Mouse (Mus musculus) WW6 (cell line): ENCODE measurements around the gene Chmp2a.
"Not testable (repeated sequence)": the region's sequence is repeated elsewhere in the genome, so short reads cannot be mapped to it uniquely, and the experiment has no call there.

Experiments
- DNase-seq: peaks from one replicate; pipeline ENCODE4 v3.0.0-alpha.2; 2013; ENCODE audit warnings: low read depth, low spot score

Gene Chmp2a

DNA sequence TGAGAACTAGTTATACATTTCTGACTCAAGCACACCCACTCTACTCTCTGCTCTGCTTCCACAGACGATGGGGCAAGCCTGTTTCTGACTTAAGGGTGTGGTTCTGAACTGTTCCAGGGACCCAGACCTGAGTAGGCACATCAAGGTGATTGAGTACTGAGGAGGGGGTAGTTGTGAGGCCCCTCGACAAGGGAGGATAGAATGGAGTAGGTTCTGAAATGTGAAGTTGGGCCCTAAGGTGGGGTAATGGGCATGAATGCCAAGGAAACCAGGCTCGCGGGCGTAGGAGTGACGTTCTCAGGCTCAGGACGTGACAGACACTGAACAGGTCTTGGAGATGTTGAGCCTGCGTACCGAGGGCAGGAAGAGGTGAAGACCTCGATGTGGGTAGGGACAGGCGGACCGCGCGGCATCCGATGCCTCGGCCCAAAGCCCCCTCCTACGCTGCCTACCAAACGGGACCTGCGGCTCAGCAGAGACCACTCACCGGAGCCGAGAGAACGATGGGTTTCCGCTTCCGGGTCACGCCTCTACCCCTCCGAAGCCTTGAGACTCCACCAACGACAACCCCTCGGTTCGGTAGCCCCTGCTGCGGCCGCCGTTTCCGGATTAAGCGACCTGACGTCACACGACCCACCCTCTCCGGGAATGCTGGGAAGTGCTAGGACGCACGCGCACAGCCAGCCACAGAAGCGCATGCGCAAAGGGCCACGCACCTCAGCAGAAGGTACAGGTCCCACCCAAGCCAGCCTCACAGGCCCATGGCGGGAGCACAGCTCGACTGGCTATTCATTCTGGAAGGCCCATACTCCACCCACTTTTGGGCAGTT lies at the start of gene Chmp2a:
Gene Chmp2a (minus strand): TSS at position 660 of the 830 bp plus-strand sequence.
- DNase-seq, result no peak

DNA sequence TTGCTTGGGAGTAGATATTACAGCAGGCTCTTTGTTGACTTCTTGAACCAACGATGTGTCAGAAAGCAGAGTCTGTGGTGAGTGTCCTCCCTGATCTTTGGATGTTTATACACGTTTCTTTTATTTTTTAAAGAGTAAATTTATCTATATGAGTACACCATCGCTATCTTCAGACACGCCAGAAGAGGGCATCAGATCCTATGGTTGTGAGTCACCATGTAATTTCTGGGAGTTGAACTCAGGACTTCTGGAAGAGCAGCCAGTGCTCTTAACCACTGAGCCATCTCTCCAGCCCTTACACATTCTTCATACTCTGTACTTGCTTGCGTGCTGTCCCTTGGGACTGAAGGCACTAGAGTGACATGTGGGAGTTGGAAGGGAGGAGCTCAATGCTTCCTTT lies 37.7 kb upstream of the Chmp2a start:
- DNase-seq, result no peak

DNA sequence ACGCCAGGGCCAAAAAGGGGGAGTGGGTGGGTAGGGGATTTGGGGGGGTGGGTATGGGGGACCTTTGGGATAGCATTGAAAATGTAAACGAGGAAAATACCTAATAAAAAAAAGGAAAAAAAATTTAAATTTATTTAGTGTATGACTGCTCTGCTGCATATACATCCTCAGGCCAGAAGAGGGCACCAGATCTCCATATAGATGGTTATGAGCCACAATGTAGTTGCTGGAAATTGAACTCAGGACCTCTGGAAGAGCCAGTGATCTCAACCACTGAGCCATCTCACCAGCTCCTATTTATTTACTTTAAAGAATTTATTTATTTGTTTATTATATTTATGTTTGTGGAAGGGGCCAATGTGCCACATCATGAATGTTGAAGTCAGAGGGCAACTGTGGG lies 28.8 kb upstream of the Chmp2a start:
- not testable (repeated sequence) for DNase-seq

DNA sequence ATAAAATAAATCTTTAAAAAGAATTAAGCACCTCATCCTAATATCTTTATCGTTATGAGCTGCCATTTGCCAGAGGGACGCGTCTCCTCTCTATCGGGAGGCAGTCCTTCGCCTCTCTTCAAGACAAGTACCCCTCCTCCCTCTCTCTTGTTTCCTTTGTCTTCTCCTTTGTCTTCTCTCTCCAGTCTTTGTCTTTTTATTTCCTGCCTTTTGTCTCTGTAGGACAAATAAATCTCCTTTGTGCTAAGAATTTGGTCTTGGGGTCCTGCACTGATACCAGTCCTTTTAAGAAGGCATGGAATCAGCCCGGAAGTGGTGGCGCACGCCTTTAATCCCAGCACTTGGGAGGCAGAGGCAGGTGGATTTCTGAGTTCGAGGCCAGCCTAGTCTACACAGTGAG lies 24.9 kb upstream of the Chmp2a start:
- DNase-seq, result no peak

DNA sequence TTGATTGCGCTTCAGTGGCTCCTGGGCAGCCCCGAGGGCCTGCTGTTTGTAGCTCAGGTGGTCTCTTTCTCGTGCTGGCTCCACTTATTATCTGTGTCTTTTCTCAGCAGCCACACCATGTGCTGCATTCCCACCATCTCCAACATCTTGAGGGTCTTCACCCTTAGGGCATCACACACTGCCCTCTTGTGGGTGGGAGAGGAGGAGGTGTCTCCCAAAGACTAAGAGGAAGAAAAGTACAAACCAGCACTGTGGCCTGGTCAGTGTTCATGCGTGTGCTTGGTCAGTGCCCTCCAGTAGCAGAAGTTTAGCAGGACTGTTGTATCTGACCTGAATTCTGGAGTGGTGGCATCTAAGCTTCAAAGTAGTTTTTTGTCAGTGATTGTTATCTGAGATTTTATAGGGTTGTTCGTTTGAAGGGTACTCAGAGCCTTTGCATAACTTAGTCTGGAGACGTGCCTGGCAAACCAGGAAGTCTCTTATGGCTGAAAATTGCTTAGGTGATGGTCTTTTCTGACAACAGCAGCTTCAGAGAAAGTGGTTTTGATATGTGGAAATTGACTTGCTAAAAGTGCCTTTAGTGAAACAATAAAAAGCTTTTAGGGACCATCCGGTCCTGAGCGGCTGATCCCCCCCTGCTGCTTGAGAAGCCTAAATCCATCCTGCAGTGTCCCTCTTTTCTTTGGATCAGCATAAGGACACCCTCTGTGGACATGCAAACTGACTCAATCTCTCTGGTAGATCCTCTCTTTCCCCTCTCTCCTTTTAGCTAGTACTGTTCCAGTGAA lies 22.5 kb upstream of the Chmp2a start:
- no peak for DNase-seq

DNA sequence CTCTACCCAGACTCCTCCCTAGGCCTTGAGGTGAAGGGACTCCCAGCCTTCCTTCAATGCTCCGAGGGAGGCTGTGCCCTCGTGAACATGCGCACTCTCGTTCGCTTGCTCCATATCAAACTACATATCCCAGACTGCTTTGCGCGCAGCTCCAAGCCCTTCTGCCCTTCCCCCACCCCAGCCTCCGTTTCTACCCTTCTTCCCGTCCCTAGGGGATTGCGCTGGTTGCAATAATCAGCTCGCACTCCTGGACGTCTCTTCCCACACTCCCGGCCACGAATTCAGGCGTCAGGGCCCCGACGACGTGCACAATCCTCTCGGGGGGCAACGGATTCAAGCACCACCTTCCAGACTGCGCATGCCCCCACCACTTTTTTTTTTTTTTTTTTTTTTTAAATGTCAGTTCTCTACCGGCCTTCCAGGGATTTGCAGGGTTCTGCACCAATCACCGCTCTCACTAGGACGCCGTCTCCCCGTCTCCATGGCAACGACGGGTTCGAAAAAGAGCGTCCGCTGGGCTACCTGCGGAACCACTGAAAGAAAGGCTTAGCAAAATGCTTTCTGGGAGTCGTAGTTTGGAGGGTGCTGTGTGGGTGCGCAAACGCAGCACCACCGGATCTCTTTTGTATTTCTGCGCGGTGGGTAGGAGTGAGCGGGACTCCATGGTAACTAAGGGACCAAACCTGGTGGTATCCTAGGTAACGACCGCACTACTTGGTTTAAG lies 19.8 kb upstream of the Chmp2a start, which contains the start of gene Mzf1:
Gene Mzf1 (minus strand): TSS at position 478 of the 724 bp plus-strand sequence.
- peak; percentile 92 for DNase-seq

DNA sequence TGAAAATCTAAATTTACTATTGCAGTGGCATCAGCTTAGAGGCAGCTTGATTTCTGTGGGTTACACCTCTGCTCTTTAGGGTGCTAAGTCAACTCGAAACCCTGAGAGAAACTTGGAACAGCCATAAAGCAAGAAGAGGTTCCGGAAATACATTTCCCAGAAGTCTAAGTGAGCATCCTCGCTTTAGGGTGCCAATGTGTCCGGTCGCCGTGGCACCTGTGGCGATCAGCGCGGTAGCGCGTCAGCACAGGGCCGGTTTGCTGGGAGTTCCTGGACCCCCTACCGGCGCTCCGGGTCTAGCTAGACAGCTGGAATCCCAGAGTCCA lies 19.3 kb upstream of the Chmp2a start:
- no peak for DNase-seq

DNA sequence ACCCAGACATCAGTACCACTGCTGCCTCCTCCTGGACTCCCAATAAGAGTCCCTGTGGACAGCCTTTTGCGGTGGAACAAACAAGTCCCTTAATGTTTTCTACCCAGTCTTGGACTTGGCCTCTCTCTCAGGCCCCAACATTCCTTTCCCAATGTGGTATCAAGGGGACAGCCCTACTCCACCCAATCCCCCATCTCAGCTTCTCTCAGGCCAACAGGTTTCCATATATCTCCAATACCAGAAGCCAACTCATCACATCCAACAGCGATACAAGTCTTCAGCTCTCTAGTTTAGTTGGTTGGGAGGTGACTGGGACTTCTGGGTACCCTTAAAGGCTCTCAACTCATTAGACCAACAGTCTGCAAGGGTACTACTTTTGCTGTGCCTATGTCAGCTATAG lies 18.9 kb upstream of the Chmp2a start:
- no peak for DNase-seq

DNA sequence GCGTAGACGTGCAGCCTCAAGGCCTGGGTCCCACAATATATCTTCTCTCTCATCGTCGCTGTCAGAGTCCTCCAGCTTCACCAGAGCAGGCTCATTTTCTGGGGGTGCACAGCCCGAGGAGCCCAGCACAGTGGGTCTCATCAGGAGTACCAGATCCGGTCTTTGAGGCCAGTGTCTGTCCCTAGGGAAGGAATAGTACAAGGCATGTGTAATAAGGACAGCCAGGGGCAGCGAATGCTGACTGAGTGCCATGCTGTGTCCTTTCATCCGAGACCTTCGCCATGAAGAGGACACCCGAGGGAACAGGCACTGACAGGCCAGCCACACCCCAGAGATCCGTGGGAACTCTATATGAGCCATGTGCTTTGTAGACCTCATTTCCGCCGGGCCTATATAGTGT lies 18.4 kb upstream of the Chmp2a start:
- no peak for DNase-seq

DNA sequence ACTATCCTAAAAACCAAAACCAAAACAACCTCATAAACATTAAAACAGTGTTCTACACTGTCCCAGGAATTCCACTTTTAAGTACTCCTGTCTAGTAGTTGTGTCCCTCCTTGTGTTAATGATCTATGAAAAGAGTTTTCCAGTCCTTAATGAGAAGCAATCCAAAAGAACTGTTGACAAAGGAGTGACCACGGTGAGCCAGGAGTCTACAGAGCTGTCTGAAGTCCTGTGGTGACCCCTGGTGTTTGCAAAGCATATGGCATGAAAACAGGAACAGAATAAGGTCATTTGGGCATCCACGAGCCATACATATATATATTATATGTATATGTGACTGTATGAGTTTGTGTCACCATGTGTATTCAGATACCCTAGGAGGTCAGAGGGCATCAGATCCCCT lies 11.5 kb upstream of the Chmp2a start:
- no peak for DNase-seq

DNA sequence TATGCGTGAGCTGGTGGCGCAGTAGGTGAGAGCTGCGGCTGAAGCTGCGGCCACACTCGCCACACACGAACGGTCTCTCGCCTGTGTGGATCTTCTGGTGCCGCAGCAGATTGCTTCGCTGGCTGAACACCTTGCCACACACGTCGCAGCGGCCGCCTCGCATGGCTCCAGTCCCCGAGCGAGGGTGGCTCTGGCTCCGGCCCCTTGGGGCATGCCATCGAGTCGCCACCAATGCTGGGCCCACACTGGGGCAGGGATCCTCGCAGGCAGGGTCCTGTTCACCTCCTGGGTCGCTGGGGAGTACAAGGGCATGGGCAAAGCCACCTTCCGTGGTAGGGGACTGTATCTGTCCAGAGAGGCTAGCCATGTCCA lies 9.6 kb upstream of the Chmp2a start:
- DNase-seq, result no peak

DNA sequence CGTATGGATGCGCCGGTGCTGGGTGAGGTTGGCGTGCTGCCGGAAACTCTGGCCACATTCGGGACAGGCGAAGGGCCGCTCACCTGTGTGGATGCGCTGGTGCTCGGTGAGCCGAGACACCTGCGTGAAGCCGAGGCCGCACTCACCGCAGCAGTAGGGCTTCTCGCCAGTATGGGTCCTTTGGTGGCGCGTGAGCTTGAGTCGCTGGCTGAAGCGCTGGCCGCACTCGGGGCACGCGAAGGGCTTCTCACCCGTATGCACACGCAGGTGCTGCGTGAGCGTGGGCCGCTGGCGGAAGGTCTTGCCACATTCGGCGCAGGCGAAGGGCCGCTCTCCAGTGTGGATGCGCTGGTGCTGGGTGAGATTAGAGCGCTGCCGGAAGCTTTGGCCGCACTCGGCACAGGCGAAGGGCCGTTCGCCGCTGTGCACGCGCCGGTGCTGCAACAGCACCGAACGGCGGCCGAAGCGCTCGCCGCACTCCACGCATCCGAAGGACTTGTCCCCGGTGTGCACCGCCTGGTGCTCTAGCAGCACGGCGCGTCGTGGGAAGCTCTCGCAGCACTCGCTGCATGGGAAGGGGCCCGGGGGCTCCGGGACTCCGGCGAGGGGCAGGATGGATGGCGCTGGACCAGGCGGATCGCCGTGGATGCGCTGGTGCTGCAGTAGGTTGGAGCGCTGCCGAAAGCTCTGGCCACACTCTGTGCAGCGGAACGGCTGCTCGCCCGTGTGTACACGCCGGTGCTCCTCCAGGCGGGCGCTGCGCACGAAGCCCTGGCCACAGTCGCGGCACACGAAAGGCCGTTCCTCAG lies 9.0 kb upstream of the Chmp2a start:
- no peak for DNase-seq

DNA sequence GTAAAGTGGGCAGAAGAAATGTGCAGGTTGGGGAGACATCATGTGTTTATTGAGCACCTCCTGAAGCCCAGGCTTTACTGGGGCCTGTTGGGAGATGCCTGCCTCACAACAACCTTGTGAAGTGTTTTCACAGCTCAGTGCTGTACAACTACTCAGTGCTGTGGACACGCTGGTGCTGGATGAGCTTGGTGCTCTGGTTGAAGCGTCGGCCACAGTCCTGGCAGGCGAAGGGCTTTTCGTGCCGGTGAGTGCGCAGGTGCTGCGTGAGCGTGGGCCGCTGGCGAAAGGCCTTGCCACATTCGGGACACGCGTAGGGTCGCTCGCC lies 8.5 kb upstream of the Chmp2a start:
- DNase-seq, result no peak

DNA sequence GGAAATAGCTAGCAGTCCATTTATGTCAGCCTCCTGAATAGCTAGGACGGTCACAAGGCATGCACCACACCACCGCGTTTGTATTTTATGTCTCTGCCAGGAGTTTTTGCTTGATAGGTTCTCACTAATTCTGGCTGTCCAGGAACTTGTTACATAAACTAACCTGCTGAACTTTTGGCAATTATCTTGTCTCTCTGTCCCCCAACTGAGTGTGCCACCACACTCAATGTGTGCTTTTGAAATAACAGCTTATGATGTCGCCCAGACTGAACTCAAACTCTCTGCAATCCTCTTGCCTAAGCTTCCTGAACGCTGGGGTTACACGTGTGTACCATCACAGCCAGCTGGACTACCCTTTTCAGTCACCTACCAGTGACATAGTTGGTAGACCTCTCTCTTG lies 7.9 kb upstream of the Chmp2a start:
- DNase-seq, result no peak

DNA sequence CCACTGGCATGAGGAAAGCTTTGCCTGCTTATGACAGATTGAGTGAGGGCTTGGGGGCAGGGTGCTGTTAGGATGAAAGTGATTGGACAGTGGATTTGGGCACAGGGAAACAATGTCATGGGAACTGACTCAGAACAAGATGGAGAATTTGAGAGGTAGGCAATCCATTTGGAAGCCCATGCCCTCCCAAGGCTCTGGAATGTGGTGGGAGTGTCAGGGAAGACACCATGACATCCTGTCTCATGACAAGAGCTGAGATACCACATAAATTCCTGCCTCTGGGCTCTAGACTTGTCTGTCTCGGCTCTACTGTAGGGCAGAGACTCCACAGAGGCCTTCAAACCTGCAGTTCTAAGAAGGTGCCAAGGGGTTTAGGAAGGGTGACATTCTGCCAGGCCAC lies 6.6 kb upstream of the Chmp2a start:
- DNase-seq, result no peak

DNA sequence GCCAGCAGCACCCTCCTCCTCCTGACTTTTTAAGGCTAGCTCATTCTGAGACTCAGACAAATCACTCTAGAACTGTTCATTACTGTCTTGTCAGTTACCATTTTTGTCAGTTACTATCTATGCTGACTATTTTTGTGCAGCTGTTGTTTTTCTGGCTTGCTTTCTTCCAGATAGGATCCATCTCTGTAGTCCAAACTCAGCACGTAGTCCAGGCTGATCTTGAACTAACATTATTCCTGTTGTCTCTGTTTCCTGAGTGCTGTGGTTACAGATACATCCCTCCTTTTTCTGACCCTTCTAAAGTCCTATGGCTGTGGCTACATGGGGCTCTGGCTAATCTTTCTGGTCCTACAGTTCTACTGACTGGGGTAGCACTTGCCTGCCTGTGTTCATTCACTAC lies 4.6 kb upstream of the Chmp2a start:
- DNase-seq, result no peak

DNA sequence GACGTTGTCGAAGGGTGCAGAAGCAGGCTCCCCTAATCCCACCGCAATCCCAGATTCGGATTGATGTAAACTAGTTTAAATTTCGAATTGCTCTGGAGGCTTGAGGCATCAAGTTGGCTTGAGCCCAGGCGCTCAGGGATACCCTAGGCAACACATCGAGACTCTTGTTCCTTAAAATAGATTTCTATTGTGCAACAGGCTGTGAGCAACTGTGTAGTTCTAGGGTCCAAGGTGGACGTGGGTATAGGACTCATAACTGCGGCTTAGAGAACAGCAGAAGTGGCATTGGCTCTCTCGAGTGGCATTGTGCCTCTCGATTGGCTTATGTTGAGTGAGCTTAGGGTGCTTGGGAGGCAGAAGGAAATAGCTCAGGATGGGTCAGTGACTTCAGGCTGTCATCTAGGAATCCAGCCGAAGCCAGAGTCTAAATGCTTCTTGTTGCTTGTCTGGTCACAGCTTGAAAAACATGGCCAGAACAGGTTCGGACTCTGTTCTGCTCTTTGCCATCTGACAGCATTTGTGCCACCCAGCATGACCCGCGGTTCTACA lies 4.1 kb upstream of the Chmp2a start:
- DNase-seq, result no peak

DNA sequence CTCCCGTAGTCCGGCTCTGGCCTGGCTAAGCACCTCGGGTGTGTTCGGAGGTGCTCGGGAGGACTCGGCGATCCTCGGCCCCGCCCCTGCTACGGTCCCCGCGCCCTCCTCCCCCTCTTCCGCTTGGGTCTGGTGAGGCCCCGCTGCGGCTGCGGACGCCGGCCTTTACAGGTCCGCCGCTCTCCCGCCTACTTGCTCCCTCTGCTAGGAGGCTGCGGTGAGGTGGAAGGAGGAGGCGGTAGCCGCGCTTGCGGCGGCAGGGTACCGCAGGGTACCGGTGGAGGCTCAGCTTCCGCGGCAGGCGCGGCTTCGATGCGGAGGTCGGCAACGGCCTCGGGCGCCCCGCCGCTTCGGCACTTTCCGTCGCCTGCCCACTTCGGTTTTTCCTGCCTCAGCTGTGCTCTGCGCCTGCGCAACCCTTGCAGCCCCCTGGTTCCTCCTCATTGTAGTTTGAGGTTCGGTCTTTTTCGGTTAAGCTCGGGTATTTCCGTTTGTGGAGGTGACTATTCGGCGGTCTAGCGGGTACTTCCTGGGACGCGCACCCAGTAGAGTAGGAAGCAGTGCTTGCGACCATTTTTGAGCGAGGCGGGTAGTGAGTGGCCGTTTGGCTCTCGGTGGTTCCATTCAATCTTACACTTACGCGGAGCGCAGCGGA lies 3.4 kb upstream of the Chmp2a start, which contains the start of gene Ube2m:
Gene Ube2m (minus strand): TSS at position 375 of the 655 bp plus-strand sequence.
- DNase-seq, result no peak

DNA sequence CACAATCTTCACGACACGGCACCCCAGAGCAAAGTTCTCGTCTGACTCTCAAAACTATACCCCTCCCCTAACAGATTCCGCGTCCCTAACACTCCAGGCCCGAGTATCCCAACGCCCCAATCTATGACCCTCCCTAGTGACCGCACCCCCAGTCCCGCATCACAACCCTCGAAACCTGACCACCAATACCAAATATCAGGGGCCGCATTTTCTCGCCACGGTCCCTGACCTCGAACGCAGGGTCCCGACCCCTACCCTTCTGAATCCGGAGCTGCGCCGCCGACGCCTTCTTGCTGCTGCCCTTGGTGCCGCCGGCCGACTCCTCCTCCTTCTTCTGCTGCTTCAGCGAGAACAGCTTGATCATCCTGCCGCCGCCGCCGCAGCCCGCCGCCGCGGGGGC lies 2.8 kb upstream of the Chmp2a start:
- DNase-seq, result no peak

DNA sequence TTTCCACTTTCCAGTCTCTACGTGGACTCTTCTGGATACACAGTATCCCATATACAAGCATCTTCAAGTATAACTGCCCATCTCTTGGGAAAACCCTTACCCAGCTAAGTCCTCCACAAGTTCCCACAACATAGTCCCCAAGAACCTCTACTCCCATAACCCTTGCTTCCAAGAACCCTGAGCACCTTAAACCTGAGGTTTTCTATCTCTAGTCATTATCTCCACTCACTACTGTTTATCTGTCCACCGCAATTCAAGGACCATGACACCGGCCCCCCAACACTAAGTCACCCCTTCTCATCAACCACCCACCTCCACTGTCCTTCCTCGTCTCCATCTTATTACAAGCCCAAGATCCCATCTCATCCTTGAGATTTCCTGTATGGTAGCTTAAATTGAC lies 2.2 kb upstream of the Chmp2a start:
- DNase-seq, result no peak
